Mouse (Mus musculus) colon, adult 2 months (tissue): ENCODE data around the gene S1pr4. TPM values are rescaled to one million over a fixed set of nuclear protein-coding genes. Genes with fewer than 3 reads are reported as not detected.

ENCODE experiments used
- polyA plus RNA-seq: library from polyadenylated mRNA; depleted of rRNA; stranded (reverse); fragments of >200 nt; gene quantifications from 2 replicates; pipeline ENCODE4 v1.2.3, GENCODE M21; 2012; rRNA removed

S1pr4 gene
- polyA plus RNA-seq: 4.5 and 5.7 TPM in 2 replicates

DNA sequence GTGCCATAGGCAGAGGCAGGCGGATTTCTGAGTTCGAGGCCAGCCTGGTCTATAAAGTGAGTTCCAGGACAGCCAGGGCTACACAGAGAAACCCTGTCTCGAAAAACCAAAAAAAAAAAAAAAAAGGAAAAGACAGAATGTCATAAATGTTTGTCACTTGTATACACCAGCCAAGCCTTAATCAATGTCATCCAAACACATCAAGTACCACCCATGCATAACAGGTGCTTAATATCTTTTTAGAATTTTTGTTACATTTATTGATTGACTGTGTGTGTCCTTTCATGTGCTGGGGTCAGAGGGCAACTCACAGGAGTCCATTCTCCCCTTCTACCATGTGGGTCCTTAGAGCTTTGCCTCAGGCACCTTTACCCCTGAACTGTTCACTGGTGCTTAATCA is at the start of gene S1pr4:
TSS of gene S1pr4 (minus strand) at position 101 of the 400 bp plus-strand sequence.

DNA sequence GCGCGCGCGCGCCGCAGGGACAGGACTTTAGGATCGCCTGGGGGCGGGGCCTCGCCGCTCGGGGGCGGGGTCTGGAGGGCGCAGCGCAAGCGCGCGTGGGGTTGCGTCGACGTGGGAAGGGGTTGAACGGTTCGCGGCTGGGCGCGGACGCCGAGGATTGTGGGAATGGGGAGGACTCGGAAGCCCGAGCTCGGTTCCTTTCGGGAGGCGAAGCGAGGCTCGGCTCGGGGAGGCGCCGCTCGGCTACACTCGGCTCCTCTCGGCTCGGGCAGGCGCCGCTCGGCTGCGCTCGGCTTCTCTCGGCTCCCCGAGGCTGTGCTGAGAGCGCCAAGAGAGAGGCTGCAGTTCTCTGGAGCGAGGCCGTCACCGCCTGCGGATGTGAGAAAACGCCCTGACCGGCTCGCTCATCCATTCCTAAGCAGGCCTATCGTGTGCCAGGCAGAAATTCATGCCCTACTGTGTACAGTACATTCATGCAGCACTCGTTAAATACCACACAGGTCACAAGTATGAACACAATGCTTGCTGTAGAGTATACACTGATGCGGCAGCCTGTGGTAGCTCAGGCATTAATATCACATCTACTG is 45.3 kb upstream of the S1pr4 start, which contains the start of gene Gna11:
TSS of gene Gna11 (minus strand) at position 30 of the 587 bp plus-strand sequence.

GRCm38 (mm10) chr10:81524051-81524605 is 24.2 kb upstream of the S1pr4 start, which contains the start of gene Gna15:
Gene Gna15 (minus strand): TSS chr10:81524225.

DNA sequence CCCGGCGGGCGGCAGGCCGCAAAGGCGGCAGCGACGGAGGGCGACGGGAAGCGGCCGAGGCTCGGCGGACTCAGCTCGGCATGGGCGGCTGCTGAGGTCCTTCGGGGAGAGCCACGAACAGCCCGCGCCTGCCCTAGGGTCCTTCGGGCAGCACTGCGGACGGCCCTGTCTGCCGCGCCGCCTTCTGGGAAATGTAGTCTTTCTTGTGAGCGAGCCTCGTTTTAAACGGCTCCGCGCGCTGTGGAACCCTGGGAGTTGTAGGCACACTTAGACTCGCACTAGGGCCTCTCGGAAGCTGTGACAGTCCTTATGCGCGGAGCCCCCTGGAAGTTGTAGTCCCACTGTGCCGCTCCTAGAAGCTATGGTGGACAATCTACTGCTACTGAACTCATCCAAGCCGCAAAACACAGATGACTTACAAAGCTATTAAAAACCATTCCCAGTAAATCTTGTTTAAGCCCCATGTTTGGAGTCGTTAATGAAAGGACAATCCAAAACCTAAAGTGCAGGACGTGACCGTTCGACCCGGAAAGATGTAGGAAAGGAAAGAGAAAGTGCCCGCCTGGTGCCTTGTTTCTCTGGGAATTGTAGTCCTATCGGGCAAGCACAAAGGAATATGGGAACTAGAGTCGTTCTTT is 3.5 kb downstream of the S1pr4 start, which contains the start of gene Ncln:
TSS of gene Ncln (minus strand) at position 129 of the 638 bp plus-strand sequence.

GRCm38 (mm10) chr10:81482533-81482889 is 17.4 kb downstream of the S1pr4 start, which contains the start of gene Celf5:
Gene Celf5 (minus strand): TSS chr10:81482709.

DNA sequence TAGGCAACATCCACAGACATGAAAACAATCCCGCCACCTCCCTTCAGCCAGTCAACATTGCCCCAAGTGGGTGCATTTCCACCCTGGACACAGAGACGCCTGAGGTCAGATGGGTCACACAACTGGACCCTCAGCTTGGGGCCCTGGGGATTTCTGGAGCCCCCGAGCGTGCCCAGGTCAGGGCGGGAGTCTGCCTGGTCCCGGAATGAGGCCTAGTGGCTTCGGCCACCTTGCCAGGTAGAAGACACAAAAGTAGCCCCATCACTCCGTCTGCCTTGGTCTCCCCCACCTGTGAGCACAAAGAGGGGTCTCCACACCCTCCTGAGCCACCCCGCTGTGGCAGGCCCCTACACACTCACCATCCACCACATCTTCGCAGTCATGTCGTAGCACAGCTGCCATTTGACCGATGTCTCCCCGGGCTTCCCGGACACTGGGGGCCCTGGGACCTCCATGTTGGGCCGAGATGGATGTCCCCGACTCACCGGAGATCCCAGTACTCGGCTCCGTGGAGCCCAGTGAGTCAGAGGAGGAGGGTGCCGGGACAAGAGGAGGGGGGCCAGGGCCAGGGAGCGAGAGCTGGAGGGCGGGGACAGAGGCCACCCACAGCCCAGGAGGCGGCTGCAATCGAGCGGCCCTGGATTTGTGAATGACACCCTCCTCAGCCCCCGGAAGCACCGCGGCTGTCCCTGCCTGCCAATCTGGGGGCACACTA is 44.6 kb downstream of the S1pr4 start, which contains the start of gene Nfic:
TSS of gene Nfic (minus strand) at position 455 of the 715 bp plus-strand sequence.

Other genes with a start within 250 kb of the S1pr4 start
- gene Matk, start 247.2 kb downstream of the S1pr4 start, polyA plus RNA-seq: 9.0 and 10.3 TPM in 2 replicates
- gene Mrpl54, start 233.2 kb downstream of the S1pr4 start, polyA plus RNA-seq: 157 and 224 TPM in 2 replicates
- 123 and 126 TPM in 2 replicates for gene Apba3, start 233.2 kb downstream of the S1pr4 start, polyA plus RNA-seq
- gene Tjp3, start 208.6 kb downstream of the S1pr4 start, polyA plus RNA-seq: 261 and 310 TPM in 2 replicates
- 65.4 and 73.0 TPM in 2 replicates for gene Pip5k1c, start 207.2 kb downstream of the S1pr4 start, polyA plus RNA-seq
- 33.3 and 36.3 TPM in 2 replicates for gene Cactin, start 179.0 kb downstream of the S1pr4 start, polyA plus RNA-seq
- 23.0 and 24.8 TPM in 2 replicates for gene Tbxa2r, start 171.4 kb downstream of the S1pr4 start, polyA plus RNA-seq
- gene Gipc3, start 156.9 kb downstream of the S1pr4 start, polyA plus RNA-seq: 3.0 and 3.5 TPM in 2 replicates
- gene Hmg20b, start 149.7 kb downstream of the S1pr4 start, polyA plus RNA-seq: 209 and 214 TPM in 2 replicates
- 33.7 and 37.4 TPM in 2 replicates for gene Mfsd12, start 142.6 kb downstream of the S1pr4 start, polyA plus RNA-seq
- 43.7 and 48.7 TPM in 2 replicates for gene 4930404N11Rik, start 134.3 kb downstream of the S1pr4 start, polyA plus RNA-seq
- gene Fzr1, start 121.6 kb downstream of the S1pr4 start, polyA plus RNA-seq: 130 and 133 TPM in 2 replicates
- 98.1 and 108 TPM in 2 replicates for gene Dohh, start 115.7 kb downstream of the S1pr4 start, polyA plus RNA-seq
- gene Gm48551, start 115.7 kb downstream of the S1pr4 start, polyA plus RNA-seq: 2.9 TPM in 2 replicates
- gene Gm48552, start 111.1 kb downstream of the S1pr4 start, polyA plus RNA-seq: 4.4 and 5.7 TPM in 2 replicates
- gene Smim24, start 107.1 kb downstream of the S1pr4 start, polyA plus RNA-seq: 504 and 602 TPM in 2 replicates
- 33.9 and 48.1 TPM in 2 replicates for gene Nfic, start 44.5 kb downstream of the S1pr4 start, polyA plus RNA-seq
- 4.7 and 5.4 TPM in 2 replicates for gene Celf5, start 17.4 kb downstream of the S1pr4 start, polyA plus RNA-seq
- 240 and 254 TPM in 2 replicates for gene Ncln, start 3.7 kb downstream of the S1pr4 start, polyA plus RNA-seq
- 3.0 and 3.1 TPM in 2 replicates for gene Gna15, start 24.1 kb upstream of the S1pr4 start, polyA plus RNA-seq
- gene Gna11, start 45.1 kb upstream of the S1pr4 start, polyA plus RNA-seq: 280 and 341 TPM in 2 replicates
- 1,852 and 2,404 TPM in 2 replicates for gene Aes, start 59.4 kb upstream of the S1pr4 start, polyA plus RNA-seq
- 48.9 and 62.5 TPM in 2 replicates for gene Tle2, start 74.4 kb upstream of the S1pr4 start, polyA plus RNA-seq
- 28.5 and 36.3 TPM in 2 replicates for gene Tle6, start 100.9 kb upstream of the S1pr4 start, polyA plus RNA-seq
- gene BC025920, start 106.1 kb upstream of the S1pr4 start, polyA plus RNA-seq: 0.55 and 0.89 TPM in 2 replicates
- 51.7 and 56.4 TPM in 2 replicates for gene Sirt6, start 127.7 kb upstream of the S1pr4 start, polyA plus RNA-seq
- 34.1 and 39.1 TPM in 2 replicates for gene Ankrd24, start 128.4 kb upstream of the S1pr4 start, polyA plus RNA-seq
- 0.20 and 0.30 TPM in 2 replicates for gene Gm10778, start 148.9 kb upstream of the S1pr4 start, polyA plus RNA-seq
- 0.07 and 0.20 TPM in 2 replicates for gene Zfp433, start 204.7 kb upstream of the S1pr4 start, polyA plus RNA-seq